Mouse (Mus musculus) midbrain, embryonic 14.5 days (tissue): ENCODE data around the gene Ldhc. TPM values are rescaled to one million over a fixed set of nuclear protein-coding genes. Genes with fewer than 3 reads are reported as not detected.
A peak's percentile ranks its signal among the peaks of the same experiment; 100 is the strongest.

Source experiments
- ATAC-seq: fragments of 200-750 bp; cut with Nextera tagmentation; 2 replicates; pipeline ENCODE4 v1.8.0; 2017; ENCODE audit warnings: moderate number of reproducible peaks, moderate library complexity; ENCODE audit not compliant: low FRiP score, low TSS enrichment
- DNase-seq: peaks from one replicate; pipeline ENCODE4 v3.0.0-alpha.2; 2015
- H3K27ac ChIP-seq: fragments of 300-500 bp; sonication (generic); replicated peaks from 2 replicates; pipeline ENCODE4 v1.5.1; 2014; ENCODE audit warnings: mild to moderate bottlenecking, low read depth, low read length, moderate library complexity
- H3K27me3 ChIP-seq: fragments of 300-500 bp; sonication (generic); 2 replicates; pipeline ENCODE4 v1.6.1; 2014; ENCODE audit warnings: low read length, control low read depth, mixed read lengths; ENCODE audit not compliant: control insufficient read depth, insufficient read depth
- H3K36me3 ChIP-seq: fragments of 300-500 bp; sonication (generic); 2 replicates; pipeline ENCODE4 v1.6.1; 2014; ENCODE audit warnings: low read length, control low read depth; ENCODE audit not compliant: control insufficient read depth, insufficient read depth
- H3K4me1 ChIP-seq: fragments of 300-500 bp; sonication (generic); 2 replicates; pipeline ENCODE4 v1.6.1; 2014; ENCODE audit warnings: mild to moderate bottlenecking, antibody characterized with exemption, low read length, control low read depth; ENCODE audit not compliant: control insufficient read depth, insufficient read depth
- H3K4me2 ChIP-seq: fragments of 300-500 bp; sonication (generic); 2 replicates; pipeline ENCODE4 v1.6.1; 2014; ENCODE audit warnings: mild to moderate bottlenecking, low read length, moderate library complexity
- H3K4me3 ChIP-seq: fragments of 300-500 bp; sonication (generic); replicated peaks from 2 replicates; pipeline ENCODE4 v1.5.1; 2014; ENCODE audit warnings: low read depth, low read length
- H3K9ac ChIP-seq: fragments of 300-500 bp; sonication (generic); replicated peaks from 2 replicates; pipeline ENCODE4 v1.6.1; 2014; ENCODE audit warnings: mild to moderate bottlenecking, low read length, moderate library complexity
- H3K9me3 ChIP-seq: fragments of 300-500 bp; sonication (generic); 2 replicates; pipeline ENCODE4 v1.6.1; 2016; ENCODE audit warnings: low read length, control low read depth, mixed read lengths; ENCODE audit not compliant: control insufficient read depth
- WGBS: fragments of 180-500 bp; shearing (Covaris S2); extraction: QIAGEN DNeasy Blood & Tissue Kit; methylation state at CpG from one replicate; pipeline ENCODE4 v1.1.7; 2014; 5-methylcytosine and 5-hydroxymethylcytosine counted together
- polyA plus RNA-seq: library from polyadenylated mRNA; unstranded; fragments of >200 nt; fragmentation: Nextera tagmentation; extraction: Ambion mirVana; gene quantifications from 2 replicates; pipeline ENCODE4 v1.2.1, GENCODE M21; 2014

Ldhc gene
- polyA plus RNA-seq, 1 experiment from 2014 or later = 0.20 TPM

DNA sequence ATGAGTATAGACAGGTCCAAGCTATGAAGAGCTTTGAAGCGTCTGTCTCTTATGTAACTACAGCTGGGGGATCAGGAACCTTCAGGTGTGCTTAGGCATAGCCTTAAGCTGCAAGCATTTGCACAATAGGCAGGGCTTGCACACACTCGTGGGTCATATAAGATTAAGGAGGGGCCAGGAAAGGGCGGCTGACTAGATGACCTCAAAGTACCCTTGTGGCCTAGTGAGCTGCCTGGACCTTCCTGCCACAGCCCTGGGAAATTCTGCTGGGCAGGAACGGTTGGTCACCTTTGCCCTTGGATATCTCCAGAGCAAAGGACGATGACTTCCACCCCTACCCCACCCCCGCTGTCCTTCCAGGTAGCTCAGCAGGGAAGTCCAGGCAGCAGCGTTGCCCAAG, 21.6 kb upstream of the Ldhc start:
- DNase-seq (no peak), ATAC-seq (no peak)
- H3K9ac ChIP-seq = no peak overlapping the region
- H3K27me3 ChIP-seq = no peaks in the 10 kb centered on the region
- no peaks in the 10 kb centered on the region for H3K36me3 ChIP-seq
- H3K4me1 ChIP-seq = peaks cover 16% of the 10 kb centered on the region
- no peaks in the 10 kb centered on the region for H3K9me3 ChIP-seq
- no peak overlapping the region for H3K4me2 ChIP-seq
- no peak overlapping the region for H3K27ac ChIP-seq
- WGBS = 32% methylated on average over 7 of the region's 7 CpGs
- H3K4me3 ChIP-seq = no peak overlapping the region

DNA sequence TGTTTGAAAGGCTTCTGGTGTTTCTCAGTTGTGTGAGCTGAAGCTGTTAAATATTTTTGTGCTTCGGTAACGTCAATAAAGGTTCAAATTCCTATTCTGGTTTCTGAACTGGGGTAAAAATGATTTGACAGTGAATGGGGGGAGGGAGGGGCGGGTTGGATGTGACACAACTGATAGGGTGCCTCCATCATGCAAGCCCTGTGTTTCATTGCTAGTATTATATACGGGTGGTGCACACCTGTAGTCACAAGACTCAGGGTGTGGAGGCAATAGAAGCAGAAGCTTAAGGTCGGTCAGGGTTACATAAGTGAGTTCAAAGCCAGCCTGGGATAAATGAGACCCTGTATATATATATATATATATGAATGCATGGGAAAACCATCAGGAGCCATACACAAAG, 21.1 kb upstream of the Ldhc start:
- Histone ChIP-seq H3K4me1 (peaks cover 16% of the 10 kb centered on the region), H3K4me2 (no peak overlapping the region), H3K27ac (no peak overlapping the region), H3K27me3 (no peaks in the 10 kb centered on the region), H3K36me3 (no peaks in the 10 kb centered on the region), H3K4me3 (no peak overlapping the region), H3K9ac (no peak overlapping the region), H3K9me3 (no peaks in the 10 kb centered on the region)
- 79% methylated on average over 5 of the region's 5 CpGs for WGBS
- DNase-seq (no peak), ATAC-seq (no peak)

DNA sequence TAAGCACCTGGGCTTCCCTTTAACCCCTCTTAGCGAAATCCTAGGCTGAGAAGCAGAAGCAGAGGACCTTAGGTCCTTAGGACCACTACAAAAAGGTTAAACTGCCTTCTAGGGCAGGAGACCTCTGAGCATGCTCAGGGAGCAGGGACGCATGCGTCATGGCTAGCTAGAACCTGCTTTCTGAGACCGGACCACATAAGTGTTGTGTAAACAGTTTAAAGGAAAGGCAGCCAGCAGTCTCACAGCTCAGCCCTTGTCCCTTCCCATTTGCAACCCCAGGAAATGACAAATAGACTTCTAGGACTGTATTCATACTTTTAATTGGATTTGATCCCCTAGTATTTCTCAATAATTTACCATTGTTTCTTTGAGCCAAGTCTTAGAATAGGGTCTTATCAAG, 20.7 kb upstream of the Ldhc start:
- H3K36me3 ChIP-seq = no peaks in the 10 kb centered on the region
- H3K4me2 ChIP-seq = no peak overlapping the region
- no peaks in the 10 kb centered on the region for H3K27me3 ChIP-seq
- 55% methylated on average over 4 of the region's 4 CpGs for WGBS
- H3K9ac ChIP-seq = no peak overlapping the region
- no peak for ATAC-seq
- H3K9me3 ChIP-seq = no peaks in the 10 kb centered on the region
- H3K4me3 ChIP-seq = no peak overlapping the region
- H3K4me1 ChIP-seq = peaks cover 13% of the 10 kb centered on the region; the same call in 1 of the 2 replicates
- DNase-seq = no peak
- H3K27ac ChIP-seq = no peak overlapping the region

DNA sequence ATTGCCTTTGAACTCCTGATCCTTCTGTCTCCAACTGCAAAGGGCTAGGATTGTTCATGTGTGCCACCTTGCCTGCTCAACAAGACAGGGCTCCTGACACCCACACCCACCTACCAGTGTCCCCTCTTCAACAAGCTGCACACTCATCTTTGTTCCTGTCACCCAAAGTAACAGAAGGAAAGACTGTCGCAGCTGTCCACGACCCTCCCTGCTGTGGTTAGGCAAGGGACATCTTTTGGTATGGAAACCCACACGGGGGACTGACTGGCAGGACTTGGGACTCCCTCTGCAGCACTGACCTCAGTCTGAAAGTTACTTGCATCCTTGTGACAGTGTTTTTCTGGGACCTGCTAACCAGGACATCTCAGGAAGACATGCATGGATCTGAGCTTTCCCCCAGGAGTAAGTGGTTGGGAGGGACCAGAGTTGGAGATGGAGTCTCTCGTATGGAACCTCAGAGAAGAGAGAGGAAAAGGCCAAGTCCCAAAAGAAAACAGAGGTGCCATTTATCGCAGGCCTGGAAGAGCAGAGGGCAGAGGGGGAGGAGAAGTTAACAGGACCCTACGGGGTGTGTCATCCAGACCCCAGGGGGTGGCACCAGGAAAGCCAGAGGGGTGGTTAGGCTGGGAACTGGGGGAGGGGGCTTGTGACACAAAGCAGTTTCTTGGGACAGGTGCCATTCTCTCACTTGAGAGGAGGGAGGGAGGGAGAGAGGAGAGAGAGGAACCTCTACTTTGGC, 20.0 kb upstream of the Ldhc start, which contains the start of gene Ldha:
Gene Ldha (plus strand): TSS at position 689 of the 739 bp plus-strand sequence.
- H3K4me2 ChIP-seq = no peak within 1 kb of the TSS
- ATAC-seq (no peak), DNase-seq (no peak)
- no peaks in the 10 kb centered on the region for H3K36me3 ChIP-seq
- H3K9ac ChIP-seq = no peak within 1 kb of the TSS
- peaks cover 13% of the 10 kb centered on the region; the same call in 1 of the 2 replicates for H3K4me1 ChIP-seq
- H3K9me3 ChIP-seq = no peaks in the 10 kb centered on the region
- no peak within 1 kb of the TSS for H3K4me3 ChIP-seq
- no peak within 1 kb of the TSS for H3K27ac ChIP-seq
- H3K27me3 ChIP-seq = no peaks in the 10 kb centered on the region
- WGBS = 28% methylated on average over 6 of the region's 6 CpGs

DNA sequence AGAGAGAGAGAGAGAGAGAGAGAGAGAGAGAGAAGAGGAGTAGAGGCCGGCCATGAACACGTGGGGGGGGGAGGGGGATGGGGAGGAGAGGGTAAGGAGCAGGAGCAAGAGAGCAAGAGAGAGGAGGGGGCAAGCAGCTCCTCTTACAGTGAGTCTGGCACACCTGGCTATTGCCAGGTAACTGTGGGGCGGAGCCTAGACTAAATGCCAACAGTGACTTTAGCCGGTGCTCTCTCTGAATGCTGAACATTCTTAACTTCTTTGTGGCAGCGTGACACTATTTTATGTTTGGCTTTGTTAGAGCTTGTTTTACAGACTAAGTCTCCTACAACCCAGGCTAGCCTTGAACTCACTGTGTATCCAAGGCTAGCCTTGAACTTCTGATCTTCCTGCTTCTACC, 18.7 kb upstream of the Ldhc start:
- Histone ChIP-seq H3K9me3 (no peaks in the 10 kb centered on the region), H3K9ac (no peak overlapping the region), H3K4me2 (no peak overlapping the region), H3K36me3 (no peaks in the 10 kb centered on the region), H3K27me3 (no peaks in the 10 kb centered on the region), H3K27ac (no peak overlapping the region), H3K4me1 (peaks cover 24% of the 10 kb centered on the region; the same call in 1 of the 2 replicates), H3K4me3 (no peak overlapping the region)
- 32% methylated on average over 5 of the region's 5 CpGs for WGBS
- ATAC-seq (no peak), DNase-seq (no peak)

DNA sequence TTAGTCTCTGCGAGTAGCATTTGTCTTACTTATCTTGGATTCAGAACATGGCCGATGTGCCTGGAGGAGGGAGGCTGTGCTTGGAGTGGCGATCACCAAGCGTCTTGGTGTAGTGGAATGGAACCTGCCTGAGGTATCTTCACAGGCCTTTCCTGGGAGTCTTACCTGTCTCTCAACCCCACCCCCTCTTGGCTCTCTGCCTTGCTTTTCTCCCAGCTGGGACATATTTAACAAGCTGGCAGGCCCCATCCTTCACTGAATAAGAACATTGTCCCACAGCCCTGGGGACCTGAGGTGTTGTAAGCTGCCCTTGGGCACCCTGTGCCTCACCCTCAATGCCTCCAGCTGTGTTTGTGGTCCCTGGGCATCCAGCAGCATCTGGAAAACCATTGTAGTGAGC, 17.4 kb upstream of the Ldhc start:
- peaks cover 20% of the 10 kb centered on the region; the same call in 1 of the 2 replicates for H3K4me1 ChIP-seq
- H3K27me3 ChIP-seq = no peaks in the 10 kb centered on the region
- no peaks in the 10 kb centered on the region for H3K9me3 ChIP-seq
- 92% methylated on average over 4 of the region's 4 CpGs for WGBS
- ATAC-seq = no peak
- no peak overlapping the region for H3K4me3 ChIP-seq
- no peak overlapping the region for H3K27ac ChIP-seq
- no peak overlapping the region for H3K9ac ChIP-seq
- DNase-seq = no peak
- no peak overlapping the region for H3K4me2 ChIP-seq
- 0 out of 2 replicates have a peak, but pooled peaks cover 3% of the 10 kb centered on the region for H3K36me3 ChIP-seq

DNA sequence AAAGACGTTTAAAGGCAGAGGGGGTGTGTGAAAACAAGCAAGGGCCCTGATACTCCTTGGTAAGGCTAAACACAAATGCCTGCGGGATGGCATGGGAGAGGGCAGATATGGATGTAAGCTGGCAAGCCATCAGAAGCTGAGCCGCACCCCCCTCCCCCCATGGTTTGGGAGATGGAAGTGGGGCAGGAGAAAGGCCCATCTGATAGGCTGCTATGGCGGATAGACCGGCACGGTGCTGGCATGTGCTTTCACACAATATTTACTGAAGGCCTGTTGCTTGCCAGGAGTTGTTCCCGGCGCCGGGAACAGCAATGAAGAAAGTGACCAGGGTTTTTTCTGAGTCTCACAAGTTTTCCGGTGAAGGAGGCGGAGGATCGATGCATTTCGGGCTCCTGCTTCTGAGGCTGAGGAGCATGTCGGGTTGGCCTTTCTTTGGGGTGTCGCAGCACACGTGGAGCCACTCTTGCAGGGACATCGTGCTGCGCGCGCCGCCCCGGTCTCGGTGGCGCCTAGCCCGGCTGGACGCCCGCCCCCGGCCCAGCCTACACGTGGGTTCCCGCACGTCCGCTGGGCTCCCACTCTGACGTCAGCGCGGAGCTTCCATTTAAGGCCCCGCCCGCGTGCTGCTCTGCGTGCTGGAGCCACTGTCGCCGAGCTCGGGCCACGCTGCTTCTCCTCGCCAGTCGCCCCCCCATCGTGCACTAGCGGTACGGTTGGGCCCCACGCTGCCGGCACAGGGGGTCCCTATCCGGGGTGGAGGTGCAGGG, 15.6 kb upstream of the Ldhc start:
- WGBS = under 1% methylated on average over 51 of the region's 51 CpGs
- H3K27me3 ChIP-seq = no peaks in the 10 kb centered on the region
- H3K9ac ChIP-seq = peak overlapping the region; percentile 88
- ATAC-seq = peak; percentile 90
- peak; percentile 95 for DNase-seq
- H3K4me1 ChIP-seq = 0 out of 2 replicates have a peak, but pooled peaks cover 11% of the 10 kb centered on the region
- peak overlapping the region; percentile 79 for H3K4me3 ChIP-seq
- peaks cover 16% of the 10 kb centered on the region for H3K36me3 ChIP-seq
- peak overlapping the region; percentile 99 for H3K4me2 ChIP-seq
- peak overlapping the region; percentile 78 for H3K27ac ChIP-seq
- H3K9me3 ChIP-seq = no peaks in the 10 kb centered on the region

DNA sequence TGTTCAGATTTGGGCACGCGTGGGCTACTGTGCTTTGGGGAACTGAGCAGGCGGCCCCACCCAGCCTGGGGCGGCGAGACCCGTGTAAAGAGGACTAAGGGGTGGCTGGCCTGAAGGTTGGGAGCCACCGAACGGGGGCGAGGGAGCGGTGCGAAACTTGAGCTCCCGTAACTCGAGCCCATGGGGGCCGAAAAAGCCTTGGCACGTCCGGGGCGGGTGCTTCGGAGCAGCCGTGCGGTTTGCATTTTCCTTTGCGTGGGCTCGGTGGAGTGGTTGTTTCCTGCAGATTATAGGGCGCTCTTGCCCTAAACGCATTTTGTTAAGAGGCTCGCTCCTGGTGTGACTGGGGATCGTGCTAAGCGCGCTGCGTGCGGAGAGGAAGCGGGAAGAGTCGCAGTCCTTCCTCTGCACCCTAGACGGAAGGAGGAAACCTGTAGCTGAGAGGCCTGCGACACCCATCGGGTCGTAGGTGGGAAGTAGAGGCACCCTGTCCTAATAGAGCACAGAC, 15.0 kb upstream of the Ldhc start:
- peak overlapping the region; percentile 79 for H3K4me3 ChIP-seq
- peak; percentile 62 for DNase-seq
- H3K27ac ChIP-seq = peak overlapping the region; percentile 78
- peak overlapping the region; percentile 99 for H3K4me2 ChIP-seq
- WGBS = under 1% methylated on average over 36 of the region's 36 CpGs
- peak; percentile 47 for ATAC-seq
- H3K4me1 ChIP-seq = 0 out of 2 replicates have a peak, but pooled peaks cover 11% of the 10 kb centered on the region
- peak overlapping the region; percentile 88 for H3K9ac ChIP-seq
- peaks cover 18% of the 10 kb centered on the region for H3K36me3 ChIP-seq
- H3K9me3 ChIP-seq = no peaks in the 10 kb centered on the region
- no peaks in the 10 kb centered on the region for H3K27me3 ChIP-seq
